Mouse (Mus musculus) yolk sac, embryonic 10.5 days (tissue): ENCODE data around the gene Tcl1b5.

Source experiments
- DNase-seq: peaks from one replicate; pipeline ENCODE4 v3.0.0-alpha.2; 2017; ENCODE audit warnings: low spot score

Gene Tcl1b5

GRCm38 (mm10) chr12:105208441-105208840, 32.3 kb downstream of the Tcl1b5 start:
- no peak for DNase-seq

DNA sequence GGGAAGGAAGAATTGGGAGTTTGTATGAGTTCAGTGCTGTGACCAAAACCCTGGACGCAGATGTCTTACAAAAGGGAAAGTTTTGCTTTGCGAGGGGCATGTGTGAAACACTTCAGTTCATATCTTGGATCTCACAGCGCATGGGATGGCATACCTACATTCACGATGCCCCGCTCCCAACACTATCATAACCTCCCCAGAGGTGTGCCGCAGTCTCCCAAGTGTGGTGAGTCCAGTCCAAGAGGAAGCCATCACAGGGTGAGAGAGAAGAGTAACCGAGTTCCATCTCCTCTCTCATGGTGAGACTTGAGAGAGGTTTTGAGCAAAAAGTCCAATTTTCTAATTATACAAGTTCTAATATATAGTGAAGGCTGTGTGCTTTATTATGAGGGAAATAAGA, 33.1 kb downstream of the Tcl1b5 start:
- DNase-seq = no peak

- DNase-seq = no peak
Measured at GRCm38 (mm10) chr12:105217101-105217760, 41.1 kb downstream of the Tcl1b5 start.

- no peak for DNase-seq
Measured at GRCm38 (mm10) chr12:105222601-105223319, 46.6 kb downstream of the Tcl1b5 start, which contains the start of gene Tcl1. Gene Tcl1, minus strand, starts transcription at chr12:105222793.

DNA sequence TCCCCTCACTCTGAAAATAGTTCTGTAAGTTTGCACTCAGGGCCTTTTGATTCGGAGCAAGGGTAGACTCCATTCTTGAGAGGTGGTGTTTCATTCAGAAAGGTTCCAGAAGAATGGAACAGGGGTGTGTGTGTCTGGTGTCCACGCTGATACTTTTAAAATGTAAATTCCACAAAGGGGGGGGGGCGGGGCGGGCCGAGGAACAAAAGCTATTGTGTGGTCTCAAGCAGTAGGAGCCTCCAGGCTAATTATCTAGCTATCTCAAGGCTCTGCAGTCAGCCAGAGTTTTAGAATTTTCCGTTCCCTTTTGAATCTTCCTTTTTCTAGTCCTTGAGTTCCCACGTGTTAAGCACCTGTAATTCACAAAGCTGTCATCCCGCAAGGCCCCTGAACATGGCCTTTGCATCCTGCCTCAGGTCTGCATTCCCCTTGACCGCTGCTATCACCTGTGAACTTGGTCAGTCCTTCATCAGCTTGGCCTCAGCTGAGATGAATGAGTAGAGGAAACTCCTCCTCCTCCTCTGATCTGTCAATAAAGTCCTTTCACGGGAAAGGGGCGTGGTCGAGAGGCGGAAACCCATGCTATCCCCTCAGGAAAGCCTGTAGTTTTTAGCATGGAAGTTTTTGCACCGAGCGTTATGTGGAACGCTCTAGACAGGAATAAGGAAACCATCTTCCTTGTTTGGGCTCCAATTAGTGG, 48.6 kb downstream of the Tcl1b5 start:
- no peak for DNase-seq
